Mouse (Mus musculus): Measurements from ENCODE around the gene Frs2.

GRCm38 (mm10) chr10:117112545-117112944 is 35.8 kb downstream of the Frs2 start:
- TF ChIP-seq CTCF (IDR thresholded peaks at IDR 0.05; ENCODE audit: borderline replicate concordance, insufficient read depth, low read depth, low read length) (no peak), POLR2A (IDR thresholded peaks at IDR 0.05; ENCODE audit: borderline replicate concordance, insufficient read depth, low read length) (no peak)

Measured in cerebellum, adult 2 months (tissue).